Mouse (Mus musculus): Measurements from ENCODE around the gene Krtap1-4.

- TF ChIP-seq CTCF (IDR thresholded peaks at IDR 0.05; ENCODE audit: low read depth) (no peak), EP300 (IDR thresholded peaks at IDR 0.05; ENCODE audit: low read depth) (no peak)
These were observed 36.9 kb upstream of the Krtap1-4 start, which contains the start of gene Gm11562 for GRCm38 (mm10) chr11:99620335-99620734.

Data from heart, postnatal 0 days (tissue).